Mouse (Mus musculus): Measurements from ENCODE around the gene 5730596B20Rik.

Gene 5730596B20Rik

GRCm38 (mm10) chr6:52224895-52225611, 47.8 kb downstream of the 5730596B20Rik start:
- no peak for DNase-seq (ENCODE audit: low spot score in 2 of 2)

GRCm38 (mm10) chr6:52225612-52226568, 48.6 kb downstream of the 5730596B20Rik start:
- no peak for DNase-seq (ENCODE audit: low spot score in 2 of 2)

- no peak for DNase-seq (ENCODE audit: low spot score in 2 of 2)
Measured at GRCm38 (mm10) chr6:52226569-52227257, 49.4 kb downstream of the 5730596B20Rik start.

DNA sequence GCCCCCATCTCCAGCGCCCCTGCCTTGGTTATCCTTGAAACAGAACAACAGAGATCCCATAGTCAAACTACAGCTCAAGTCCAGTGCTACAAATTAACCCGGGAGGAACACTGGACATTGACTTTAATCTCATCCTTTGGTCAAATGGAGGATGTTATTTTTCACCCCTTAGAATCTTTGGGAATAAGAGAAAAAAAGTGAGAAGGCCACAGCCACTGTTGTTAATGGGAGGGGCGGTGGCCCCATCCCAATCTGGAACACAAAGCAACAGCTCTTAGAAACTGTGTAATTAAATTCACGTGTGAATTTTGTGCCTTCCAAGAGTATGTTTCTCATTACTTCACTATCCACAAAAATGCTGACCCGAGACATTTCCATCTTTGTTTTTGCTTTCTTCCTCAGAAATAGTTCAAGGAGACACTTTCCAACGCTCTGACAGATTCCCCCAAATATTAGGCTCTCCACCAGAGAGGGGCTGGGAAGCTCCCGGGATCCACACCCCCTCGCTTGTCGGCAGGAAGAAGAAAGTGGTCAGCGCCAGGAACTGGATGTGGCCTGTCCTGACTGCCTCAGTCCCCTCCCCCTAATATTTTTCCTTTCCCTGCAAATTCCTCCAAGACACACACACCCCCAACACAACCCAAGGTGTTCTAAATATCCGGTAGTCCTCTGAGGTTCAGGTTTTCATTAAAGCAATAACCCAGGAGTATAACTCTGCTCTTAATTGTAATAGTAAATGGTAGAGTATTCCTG, 50.3 kb downstream of the 5730596B20Rik start:
- no peak for DNase-seq (ENCODE audit: low spot score in 2 of 2)

- no peak for DNase-seq (ENCODE audit: low spot score in 2 of 2)
Measured at GRCm38 (mm10) chr6:52228475-52229465, 51.5 kb downstream of the 5730596B20Rik start.

GRCm38 (mm10) chr6:52229558-52230416, 52.5 kb downstream of the 5730596B20Rik start:
- no peak for DNase-seq (ENCODE audit: low spot score in 2 of 2)

Measured in frontal cortex, postnatal 14 days (tissue).